Mouse (Mus musculus) kidney, adult 2 months (tissue): ENCODE data around the gene Olfr1342.

Source experiments
- CTCF ChIP-seq: fragments of 200-500 bp; conservative IDR thresholded peaks from 2 replicates; pipeline ENCODE4 v1.5.1; 2011; ENCODE audit warnings: low read depth, mild to moderate bottlenecking, control low read depth, low read length, moderate library complexity, mixed read lengths; ENCODE audit not compliant: insufficient read depth, insufficient read length
- POLR2A ChIP-seq: fragments of 200-500 bp; IDR thresholded peaks from one replicate; pipeline ENCODE4 v1.6.1; 2011; ENCODE audit warnings: low read depth, low read length, control low read depth

DNA sequence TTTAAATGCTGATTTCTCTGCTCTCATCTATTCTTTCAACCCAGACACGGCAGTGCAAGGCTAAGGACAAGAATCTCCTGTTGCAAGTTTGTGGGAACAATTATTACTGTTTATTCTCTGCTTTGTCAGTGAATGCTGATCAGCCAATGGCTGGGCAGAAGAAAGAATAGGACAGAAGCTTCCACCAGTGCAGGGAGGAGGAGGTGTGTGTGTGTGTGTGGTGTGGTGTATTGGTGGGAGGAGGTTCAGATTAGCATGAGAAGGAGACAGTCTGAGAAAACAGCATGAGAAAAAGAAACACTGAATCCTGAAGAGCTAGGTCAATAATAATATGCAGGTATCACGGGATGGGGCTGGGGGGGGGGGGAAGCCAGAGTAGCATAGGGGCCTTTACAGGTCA, 1.3 kb upstream of the Olfr1342 start:
- TF ChIP-seq POLR2A (no peak), CTCF (no peak)
